Mouse (Mus musculus): ENCODE results near the gene Zfp574.

The Zfp574 gene

DNA sequence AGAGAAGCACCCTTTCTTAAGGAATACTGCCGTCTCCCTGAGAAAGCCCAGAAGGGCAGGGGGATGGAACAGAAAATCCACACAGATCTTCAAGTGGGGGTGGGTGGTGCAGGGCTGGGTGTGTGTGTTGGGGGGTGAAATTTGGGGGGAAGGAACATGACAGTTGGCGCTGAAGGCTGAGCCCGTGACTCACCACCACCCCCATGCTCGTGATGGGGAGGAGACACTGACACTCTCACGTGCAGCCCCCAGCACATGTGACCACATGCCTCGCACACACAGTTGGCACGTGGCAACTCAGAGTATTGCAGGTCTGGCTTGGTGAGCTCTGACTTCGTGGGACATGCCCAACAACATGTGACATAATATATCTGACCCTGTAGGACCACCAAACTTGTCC lies 1.6 kb downstream of the Zfp574 start:
- no peak for DNase-seq

- DNase-seq = peak; percentile 35
Observed at GRCm38 (mm10) chr7:25076296-25076662, 3.9 kb downstream of the Zfp574 start.

DNA sequence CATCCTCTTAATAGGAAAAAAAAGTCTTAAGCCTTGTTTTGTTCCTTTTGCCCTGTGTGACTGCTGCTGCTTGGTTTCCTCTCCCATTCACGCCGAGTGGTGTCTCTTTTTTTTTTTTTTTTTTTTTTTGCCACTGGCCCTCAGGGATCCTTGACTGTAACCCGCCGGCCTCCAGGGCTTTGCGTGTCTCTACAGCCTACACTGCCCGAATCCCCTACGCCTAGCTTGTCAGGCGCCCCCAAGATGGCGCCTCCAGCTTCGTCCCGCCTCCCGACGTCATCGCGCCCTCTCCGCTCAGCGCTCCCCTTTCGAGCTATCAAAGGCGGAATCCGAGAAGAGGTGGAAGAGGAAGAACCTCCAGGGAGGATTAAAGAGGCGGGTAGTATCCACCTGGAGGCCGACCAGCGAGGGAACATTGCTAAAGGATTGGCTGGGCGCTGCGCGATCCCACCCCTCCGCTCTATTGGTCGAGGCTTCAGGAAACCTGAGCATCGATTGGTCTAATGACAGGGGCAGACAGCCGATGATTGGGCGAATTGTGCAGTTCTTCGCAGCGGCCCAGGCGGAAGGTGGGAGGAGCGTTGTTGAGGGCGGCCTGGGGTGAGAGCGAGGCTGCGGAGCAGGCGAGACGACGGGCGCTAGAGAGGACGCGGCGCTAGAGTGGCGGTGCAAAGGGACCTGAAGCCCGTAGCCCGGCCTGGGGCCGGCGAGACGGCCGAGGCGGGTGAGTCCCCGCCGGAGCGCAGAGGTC lies 4.5 kb downstream of the Zfp574 start:
- DNase-seq = peak; percentile 95

- DNase-seq = no peak
Observed at GRCm38 (mm10) chr7:25077414-25077755, 5.0 kb downstream of the Zfp574 start.

DNA sequence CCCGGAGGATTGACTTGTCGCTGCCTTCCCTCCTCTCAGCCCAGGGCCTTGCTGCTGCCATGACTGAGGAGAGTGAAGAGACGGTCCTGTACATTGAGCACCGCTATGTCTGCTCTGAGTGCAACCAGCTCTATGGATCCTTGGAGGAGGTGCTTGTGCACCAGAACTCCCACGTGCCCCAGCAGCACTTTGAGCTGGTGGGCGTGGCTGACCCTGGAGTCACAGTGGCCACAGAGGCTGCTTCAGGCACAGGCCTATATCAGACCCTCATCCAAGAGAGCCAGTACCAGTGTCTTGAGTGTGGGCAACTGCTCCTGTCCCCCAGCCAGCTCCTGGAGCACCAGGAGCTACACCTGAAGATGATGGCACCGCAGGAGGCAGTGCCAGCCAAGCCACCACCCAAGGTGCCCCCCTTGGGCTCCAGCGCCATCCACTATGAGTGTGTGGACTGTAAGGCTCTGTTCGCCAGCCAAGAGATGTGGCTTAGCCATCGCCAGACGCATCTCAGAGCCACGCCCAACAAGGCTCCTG lies 7.2 kb downstream of the Zfp574 start:
- no peak for DNase-seq

- DNase-seq = no peak
Observed at GRCm38 (mm10) chr7:25080431-25080830, 8.1 kb downstream of the Zfp574 start.

- DNase-seq = peak; percentile 34
Observed at GRCm38 (mm10) chr7:25082510-25082909, 10.1 kb downstream of the Zfp574 start.

DNA sequence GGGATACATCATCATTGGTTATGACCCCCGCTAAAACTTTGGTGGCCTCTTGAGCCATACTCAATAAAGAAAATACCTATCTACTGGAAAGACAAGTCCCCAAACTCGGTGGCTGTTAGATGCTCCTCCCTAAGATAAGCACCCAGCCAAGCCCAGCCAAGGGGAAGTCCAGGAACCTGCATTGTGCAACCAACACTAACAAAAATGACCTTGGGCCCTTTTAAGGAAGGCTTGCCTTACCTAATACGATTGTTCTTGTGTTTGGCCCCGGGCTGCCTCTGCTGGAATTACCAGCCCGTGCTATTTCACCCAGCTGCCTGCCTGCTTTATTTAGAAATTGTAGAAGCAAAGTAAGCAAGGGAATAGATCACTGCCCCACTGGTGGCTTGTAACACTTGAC lies 12.3 kb downstream of the Zfp574 start:
- DNase-seq = no peak

DNA sequence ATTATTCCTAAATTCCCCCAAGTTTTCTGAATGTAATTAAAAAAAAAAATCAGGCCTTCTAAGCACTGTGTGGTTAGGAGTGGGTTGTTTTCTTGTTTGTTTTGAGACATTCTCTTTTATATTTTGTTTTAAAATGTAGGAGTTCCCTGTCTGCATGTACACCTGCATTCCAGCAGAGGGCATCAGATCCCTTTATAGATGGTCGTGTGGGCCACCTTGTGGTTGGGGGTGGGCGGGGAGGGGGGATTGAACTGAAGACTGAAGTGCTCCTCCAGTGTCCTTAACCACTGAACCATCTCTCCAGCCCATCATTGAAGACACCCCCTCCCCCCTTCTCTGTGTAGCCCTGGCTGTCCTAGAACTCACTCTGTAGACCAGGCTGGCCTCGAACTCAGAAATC lies 14.3 kb downstream of the Zfp574 start:
- no peak for DNase-seq

DNA sequence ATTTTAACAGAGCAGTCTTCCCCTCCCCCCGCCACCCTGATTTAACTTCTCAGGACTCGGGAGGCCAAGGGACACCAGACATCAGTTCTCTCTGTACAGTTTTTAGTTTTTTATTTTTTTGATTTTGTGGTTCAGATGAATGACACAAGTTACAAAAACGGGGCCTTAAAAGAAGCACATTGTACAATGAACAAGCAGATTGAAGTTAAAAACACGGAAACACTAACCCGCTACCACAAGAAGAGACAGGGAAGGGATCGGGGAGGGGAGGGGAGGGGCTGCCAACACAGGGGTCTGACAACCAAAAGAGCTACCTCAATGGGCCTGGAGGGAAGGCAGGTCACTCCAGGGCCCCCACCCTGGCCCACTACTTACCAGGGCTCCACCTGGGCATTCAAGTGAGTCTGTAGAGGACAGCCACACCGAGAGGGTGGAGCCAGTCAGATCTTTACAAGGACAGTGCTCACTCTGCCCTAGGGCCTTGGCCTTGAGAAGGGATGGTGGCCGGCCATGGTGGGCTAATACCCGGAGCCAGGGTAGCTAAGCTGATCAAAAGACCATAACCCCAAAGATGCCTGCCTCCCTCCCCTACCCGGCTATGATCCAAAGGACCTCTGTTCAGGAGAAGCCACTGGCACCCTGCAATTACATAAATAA lies 15.0 kb downstream of the Zfp574 start:
- DNase-seq = no peak

DNA sequence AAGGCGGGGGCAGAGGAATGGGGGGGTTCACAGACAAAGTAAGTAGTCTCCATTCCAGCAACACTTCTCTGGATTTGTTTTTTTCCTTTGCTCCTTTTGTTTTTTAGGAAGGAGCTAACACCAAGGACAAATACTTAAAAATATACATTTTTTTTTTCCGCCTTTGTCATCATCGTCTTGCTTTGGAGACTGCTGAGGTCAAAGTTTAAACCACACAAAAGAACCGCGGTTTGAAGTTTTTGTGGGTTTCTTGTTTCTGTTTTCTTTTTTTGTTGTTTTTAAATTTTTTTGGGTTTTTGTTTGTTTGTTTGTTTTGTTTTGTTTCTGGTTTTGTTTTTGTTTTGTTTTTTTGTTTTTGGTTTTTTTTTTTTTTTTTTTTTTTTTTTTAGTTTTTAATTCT lies 15.6 kb downstream of the Zfp574 start:
- DNase-seq = no peak

DNA sequence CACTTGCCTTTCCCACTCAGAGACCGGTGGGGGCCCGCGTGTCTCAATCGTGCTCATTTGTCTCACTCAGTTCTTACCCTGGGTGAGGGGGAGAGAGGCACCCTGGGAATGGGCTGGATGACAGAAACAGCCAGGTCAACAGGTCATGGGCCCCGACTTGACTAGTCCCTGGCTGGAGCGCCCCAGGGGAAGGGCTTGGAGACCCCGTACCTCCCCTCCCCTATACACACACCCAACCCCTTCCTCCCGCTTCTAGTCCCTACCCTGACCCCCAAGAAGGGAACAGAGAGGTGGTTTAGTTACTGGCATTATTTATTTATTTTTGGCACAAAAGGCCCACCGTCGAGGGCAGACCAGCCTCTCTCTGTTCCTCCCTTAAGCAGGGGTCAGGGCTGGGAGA lies 16.2 kb downstream of the Zfp574 start:
- DNase-seq = no peak

GRCm38 (mm10) chr7:25088968-25089367 lies 16.6 kb downstream of the Zfp574 start:
- no peak for DNase-seq

- no peak for DNase-seq
Observed at GRCm38 (mm10) chr7:25089875-25090274, 17.5 kb downstream of the Zfp574 start.

DNA sequence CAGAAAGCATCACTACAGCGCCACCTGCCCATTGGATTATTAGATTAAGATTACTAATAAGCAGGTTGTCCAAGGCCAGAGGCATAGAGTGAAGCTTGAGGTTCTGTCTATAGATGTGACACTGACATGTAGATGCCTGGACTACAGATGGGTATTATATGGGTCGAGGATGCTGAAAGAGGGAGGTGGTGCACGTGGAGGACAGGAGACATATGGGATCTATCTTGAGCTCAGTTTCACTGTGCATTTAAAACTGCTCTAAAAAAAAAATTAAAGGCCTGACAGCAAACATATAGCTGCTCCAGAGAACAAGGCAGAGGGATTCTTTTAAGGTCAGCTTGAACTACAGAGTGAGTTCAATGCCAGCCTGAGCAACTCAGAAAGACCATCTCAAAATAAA lies 25.8 kb downstream of the Zfp574 start:
- DNase-seq = no peak

DNA sequence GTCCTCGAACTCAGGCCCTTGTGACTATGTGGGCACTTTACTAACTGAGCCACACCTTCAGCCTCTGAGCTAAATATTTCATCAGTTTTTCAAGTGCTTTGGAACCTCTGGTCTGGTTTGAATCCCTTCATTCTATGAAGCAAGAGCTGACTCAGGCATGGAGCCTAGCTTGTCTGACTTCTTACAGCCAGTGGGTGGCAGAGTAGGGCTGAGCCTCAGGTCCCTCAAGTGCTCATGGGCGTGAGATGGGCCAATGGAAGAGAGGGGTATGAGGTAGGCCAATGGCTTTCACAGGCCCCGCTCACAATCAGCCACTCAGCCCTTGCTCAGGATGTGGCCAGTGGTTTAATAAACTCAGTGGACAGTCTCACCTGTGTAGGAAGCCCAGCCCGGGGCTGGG lies 27.2 kb downstream of the Zfp574 start:
- no peak for DNase-seq

DNA sequence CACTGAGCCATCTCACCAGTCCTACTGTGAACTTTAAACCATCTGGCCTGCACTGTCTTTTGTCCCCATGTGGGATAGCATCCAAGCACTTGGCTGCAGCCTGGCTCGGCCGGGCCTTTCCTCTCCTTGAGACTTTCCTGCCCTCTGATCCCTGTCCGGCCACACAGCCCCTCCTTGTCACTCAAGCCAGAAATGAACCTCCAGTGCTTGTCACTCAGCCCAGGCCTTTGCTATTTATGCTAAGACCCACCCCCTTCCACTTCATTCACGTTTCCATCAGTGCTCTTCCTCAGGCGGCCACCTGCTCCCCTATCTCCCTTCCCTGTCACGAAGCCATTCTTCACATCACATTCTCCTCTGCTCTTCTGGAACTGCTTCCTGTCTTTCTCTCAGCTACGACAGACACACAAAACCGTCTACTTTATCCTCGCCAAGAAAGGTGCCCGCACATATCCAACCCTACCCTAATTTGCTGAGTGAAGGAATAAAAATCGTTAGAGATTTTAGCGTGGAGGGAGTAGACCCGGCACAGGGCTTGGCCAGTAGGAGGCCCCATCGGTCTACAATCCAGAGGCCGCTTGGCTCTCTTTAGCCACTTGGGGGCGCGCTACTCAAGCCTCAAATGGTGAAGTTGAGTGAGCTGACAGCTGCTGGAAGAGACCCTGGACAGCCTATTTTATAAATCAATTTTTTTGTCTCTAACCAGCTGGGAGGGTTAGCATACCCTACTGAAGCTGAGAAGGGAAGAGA lies 33.2 kb downstream of the Zfp574 start:
- DNase-seq = peak; percentile 83

DNA sequence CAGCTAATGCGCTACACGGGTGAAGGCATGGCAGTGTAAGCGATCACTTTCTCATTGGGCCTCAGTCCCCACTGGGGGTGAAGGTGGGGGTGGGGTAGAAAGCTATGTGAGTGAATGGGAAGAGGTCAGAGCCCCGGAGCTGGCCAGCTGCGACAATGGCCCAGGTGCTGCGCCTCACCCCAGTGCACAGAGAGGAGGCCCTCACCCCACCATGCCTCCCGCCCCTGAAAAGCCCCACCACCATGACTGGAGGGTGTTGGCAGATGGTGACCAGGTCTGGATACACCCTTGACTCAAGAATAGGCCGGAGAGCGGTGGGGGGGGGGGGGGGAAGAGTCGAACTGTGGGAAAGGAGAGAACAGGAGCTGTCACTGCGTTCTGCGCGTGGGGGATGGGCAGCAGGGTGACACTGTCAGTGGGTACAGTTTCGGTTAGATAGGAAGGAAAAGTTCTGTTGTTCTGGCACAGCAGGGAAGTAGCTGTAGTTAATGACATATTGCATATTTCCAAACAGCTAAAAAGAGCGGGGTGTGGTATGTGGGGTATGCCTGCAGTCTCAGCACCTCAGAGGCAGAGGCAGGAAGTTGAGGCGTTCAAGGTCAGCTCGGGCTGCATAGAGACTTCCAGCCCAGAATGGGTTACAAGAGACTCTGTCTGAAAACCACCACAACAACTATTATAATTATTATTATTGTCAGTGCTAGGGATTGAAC lies 34.6 kb downstream of the Zfp574 start:
- DNase-seq = no peak

DNA sequence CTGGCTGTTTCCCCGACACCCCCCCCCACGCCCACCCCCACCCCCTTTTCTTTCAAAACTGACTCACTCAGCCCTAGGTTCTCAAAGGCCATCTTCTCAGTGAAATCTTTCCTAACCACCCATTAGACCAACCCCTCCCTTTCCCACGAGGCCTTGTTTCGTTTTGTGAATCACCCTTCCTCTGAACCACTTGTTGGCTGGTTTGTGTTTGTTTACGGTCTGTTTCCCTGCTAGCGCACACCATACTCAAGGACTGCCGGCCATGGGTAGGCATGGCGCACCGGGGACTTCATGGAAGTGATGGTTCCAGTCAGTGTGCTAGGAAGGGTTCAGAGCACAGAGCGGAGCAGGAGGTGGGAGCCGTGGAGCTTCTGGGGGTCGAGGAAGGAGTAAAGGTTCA lies 37.0 kb downstream of the Zfp574 start:
- no peak for DNase-seq

DNA sequence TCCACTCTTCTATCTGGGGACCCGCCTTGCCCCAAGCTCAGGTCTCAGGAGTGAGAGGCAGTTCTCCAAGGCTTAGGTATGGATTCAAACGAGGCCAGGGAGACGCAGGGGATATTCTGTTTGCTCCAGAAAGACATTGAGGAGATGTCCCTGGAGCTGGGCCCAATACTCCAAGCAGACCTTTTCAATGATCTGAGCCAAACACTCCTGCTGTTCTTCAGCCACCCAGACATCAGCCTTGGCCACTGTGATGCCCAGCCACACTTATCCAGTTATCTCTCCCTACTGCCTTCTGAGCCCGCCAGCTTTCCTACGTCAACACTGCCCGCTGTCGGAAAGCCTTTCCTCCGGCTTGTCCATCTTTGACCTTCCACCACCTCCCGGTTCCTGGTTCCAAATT lies 38.0 kb downstream of the Zfp574 start:
- no peak for DNase-seq

- DNase-seq = peak; percentile 54
Observed at GRCm38 (mm10) chr7:25112178-25112955, 40.0 kb downstream of the Zfp574 start.

DNA sequence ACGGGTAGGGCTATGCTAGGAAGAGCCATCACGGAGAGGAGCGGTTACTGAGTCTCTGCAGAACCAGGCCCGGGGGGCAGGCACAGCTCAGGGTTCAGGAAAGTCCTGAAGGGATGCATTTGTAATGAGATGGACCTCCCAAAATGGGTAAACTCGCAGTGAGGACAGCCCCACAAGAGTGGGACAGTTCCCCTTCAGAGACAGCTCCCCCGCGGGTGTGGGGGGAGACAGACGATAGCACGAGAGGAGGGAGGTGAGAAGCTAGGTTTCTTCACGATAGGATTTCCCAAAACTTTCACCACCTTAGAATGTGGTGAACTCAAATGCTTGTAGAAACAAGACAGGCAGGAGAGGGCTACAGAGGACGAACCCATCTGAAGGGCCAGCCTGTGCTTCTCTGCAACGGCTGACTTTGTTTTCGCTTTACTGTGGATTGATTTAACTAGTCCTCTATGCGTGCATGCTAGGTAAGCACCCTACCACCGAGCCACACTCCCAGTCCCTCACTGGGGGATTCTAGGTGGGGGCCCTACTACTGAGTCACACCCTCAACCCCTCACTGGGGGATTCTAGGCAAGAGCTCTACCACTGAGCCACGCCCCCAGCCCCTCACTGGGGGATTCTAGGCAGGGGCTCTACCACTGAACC lies 40.7 kb downstream of the Zfp574 start:
- DNase-seq = no peak

Data from cerebellum, adult 8-10 months (tissue).